Mouse (Mus musculus): ENCODE measurements around the gene Chn2. TPM values are rescaled to one million over a fixed set of nuclear protein-coding genes. Genes with fewer than 3 reads are reported as not detected.
"Not testable (repeated sequence)": the region's sequence is repeated elsewhere in the genome, so short reads cannot be mapped to it uniquely, and the experiment has no call there.

Gene Chn2
- total and polyA plus RNA-seq, 3 experiments, result not detected

DNA sequence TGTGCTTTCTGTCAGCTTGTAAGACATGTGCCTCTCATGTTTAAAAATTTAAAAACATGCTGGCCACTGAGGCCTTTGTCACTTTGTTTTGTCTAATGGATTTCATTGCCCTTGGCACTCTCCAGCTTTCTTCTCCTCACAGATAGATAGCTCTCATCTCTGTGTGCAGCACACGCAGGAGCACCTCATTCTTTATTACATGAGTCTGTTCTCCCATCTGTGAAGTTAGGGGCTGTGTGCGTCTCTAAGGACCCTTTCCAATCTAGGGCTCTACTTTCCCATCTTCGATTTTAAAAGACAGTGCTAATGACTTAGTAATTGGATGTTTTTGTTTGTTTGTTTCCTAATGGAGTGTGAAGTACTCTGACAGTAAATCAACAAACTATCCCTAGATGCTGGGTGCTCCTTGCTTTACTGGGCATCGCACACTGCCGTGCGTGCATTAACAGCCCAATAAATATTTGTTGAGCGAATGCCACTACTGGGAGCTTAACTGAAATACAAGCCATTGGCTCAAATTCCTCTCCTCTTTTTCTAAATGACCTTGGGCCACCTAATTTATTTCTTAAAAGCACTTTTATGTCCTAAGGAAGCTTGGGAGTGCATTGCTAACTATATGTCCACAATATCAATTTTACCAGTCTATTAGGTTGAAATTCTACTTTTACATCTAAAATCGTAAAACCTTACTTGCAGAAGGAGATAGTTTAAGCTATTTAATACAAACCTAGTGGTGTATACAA lies 136.3 kb downstream of the Chn2 start:
- H3K36me3 ChIP-seq (ENCODE audit: control insufficient read depth in 1 of 2, insufficient read depth in 2 of 2, low read length in 2 of 2), result no peaks in the 10 kb centered on the region
- no peaks in the 10 kb centered on the region for H3K9me3 ChIP-seq (replicated peaks; ENCODE audit: insufficient read depth, low read length)
- H3K4me3 ChIP-seq (ENCODE audit: control insufficient read depth in 1 of 2, insufficient read depth in 1 of 2, low read depth in 2 of 2, low read length in 2 of 2), result no peak overlapping the region
- no peaks in the 10 kb centered on the region for H3K27me3 ChIP-seq (ENCODE audit: control insufficient read depth in 1 of 2, insufficient read depth in 2 of 2, low read length in 2 of 2)
- H3K4me1 ChIP-seq (ENCODE audit: control insufficient read depth in 1 of 2, insufficient read depth in 2 of 2, low read length in 2 of 2), result no peaks in the 10 kb centered on the region
- no peak for TF ChIP-seq TBP (IDR thresholded peaks at IDR 0.05; ENCODE audit: low read depth, low read length)
- TF ChIP-seq ZNF384 (IDR thresholded peaks at IDR 0.05; ENCODE audit: low read depth, low read length), result no peak
- H3K79me2 ChIP-seq (ENCODE audit: control insufficient read depth, insufficient read depth, low read length, poor library complexity), result no peaks in the 10 kb centered on the region
- H3K27ac ChIP-seq (ENCODE audit: control insufficient read depth, low read depth, low read length), result no peak overlapping the region
- no peak overlapping the region for H3K9ac ChIP-seq (ENCODE audit: control insufficient read depth, low read depth, low read length, poor library complexity, severe bottlenecking)
- no peak for DNase-seq (ENCODE audit: low read depth, low spot score)

GRCm38 (mm10) chr6:54177081-54177480 lies 137.7 kb downstream of the Chn2 start:
- not testable (repeated sequence) for H3K9me3 ChIP-seq (replicated peaks; ENCODE audit: insufficient read depth, low read length); H3K27me3 ChIP-seq (ENCODE audit: control insufficient read depth in 1 of 2, insufficient read depth in 2 of 2, low read length in 2 of 2); H3K79me2 ChIP-seq (ENCODE audit: control insufficient read depth, insufficient read depth, low read length, poor library complexity); H3K27ac ChIP-seq (ENCODE audit: control insufficient read depth, low read depth, low read length); DNase-seq (ENCODE audit: low read depth, low spot score); H3K4me1 ChIP-seq (ENCODE audit: control insufficient read depth in 1 of 2, insufficient read depth in 2 of 2, low read length in 2 of 2); H3K36me3 ChIP-seq (ENCODE audit: control insufficient read depth in 1 of 2, insufficient read depth in 2 of 2, low read length in 2 of 2); H3K9ac ChIP-seq (ENCODE audit: control insufficient read depth, low read depth, low read length, poor library complexity, severe bottlenecking); H3K4me3 ChIP-seq (ENCODE audit: control insufficient read depth in 1 of 2, insufficient read depth in 1 of 2, low read depth in 2 of 2, low read length in 2 of 2)

DNA sequence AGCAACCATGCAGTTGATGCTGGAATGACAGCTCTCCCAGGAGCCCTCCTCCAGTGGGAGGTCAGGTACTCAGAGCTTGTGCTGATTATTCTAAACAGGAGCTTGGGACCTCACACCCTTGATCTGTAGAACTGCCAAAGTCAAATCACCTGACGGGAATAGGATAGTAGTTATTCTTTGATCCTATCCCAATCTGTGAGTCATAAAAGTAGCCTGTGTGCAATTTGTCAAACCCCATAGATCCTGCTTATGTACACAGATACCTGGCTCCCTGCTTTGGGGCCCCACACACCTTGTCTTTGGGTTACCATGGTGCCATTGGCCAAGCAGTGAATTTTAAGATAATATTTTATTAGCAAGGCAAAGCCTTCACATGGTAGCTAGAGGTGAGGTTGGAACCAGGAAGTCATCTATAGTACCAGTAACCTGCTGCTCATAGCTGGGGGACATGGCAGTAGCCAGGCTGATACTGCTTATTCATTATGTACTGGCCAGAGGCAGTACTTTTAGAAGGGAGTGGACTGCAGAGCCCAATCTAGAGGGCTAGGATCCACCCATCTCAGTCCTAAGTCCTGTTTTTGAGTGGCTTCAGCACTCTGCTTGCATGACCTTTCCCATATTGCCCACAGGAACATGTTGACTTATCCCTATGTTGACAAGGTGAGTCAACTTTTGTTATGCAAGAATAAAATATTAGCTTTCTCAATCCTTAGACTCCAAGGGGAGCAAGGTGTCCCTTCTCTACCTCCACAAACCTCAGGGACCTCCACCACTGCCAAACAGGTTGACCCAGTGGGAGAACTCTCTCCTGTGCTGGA lies 139.9 kb downstream of the Chn2 start:
- H3K4me1 ChIP-seq (ENCODE audit: control insufficient read depth in 1 of 2, insufficient read depth in 2 of 2, low read length in 2 of 2), result no peaks in the 10 kb centered on the region
- H3K27me3 ChIP-seq (ENCODE audit: control insufficient read depth in 1 of 2, insufficient read depth in 2 of 2, low read length in 2 of 2), result no peaks in the 10 kb centered on the region
- no peaks in the 10 kb centered on the region for H3K79me2 ChIP-seq (ENCODE audit: control insufficient read depth, insufficient read depth, low read length, poor library complexity)
- H3K9me3 ChIP-seq (replicated peaks; ENCODE audit: insufficient read depth, low read length), result no peaks in the 10 kb centered on the region
- H3K9ac ChIP-seq (ENCODE audit: control insufficient read depth, low read depth, low read length, poor library complexity, severe bottlenecking), result no peak overlapping the region
- H3K36me3 ChIP-seq (ENCODE audit: control insufficient read depth in 1 of 2, insufficient read depth in 2 of 2, low read length in 2 of 2), result no peaks in the 10 kb centered on the region
- TF ChIP-seq MEF2A (IDR thresholded peaks at IDR 0.05; ENCODE audit: extremely low read depth, insufficient replicate concordance, low read depth, low read length, poor library complexity, severe bottlenecking), result no peak
- no peak for TF ChIP-seq ZKSCAN1 (IDR thresholded peaks at IDR 0.05; ENCODE audit: low read depth, low read length)
- TF ChIP-seq JUND (IDR thresholded peaks at IDR 0.05; ENCODE audit: low read depth, low read length), result no peak
- no peak for TF ChIP-seq EP300 (IDR thresholded peaks at IDR 0.05; ENCODE audit: low read depth in 1 of 2, low read length in 2 of 2)
- no peak for DNase-seq (ENCODE audit: low read depth, low spot score)
- H3K27ac ChIP-seq (ENCODE audit: control insufficient read depth, low read depth, low read length), result no peak overlapping the region
- no peak overlapping the region for H3K4me3 ChIP-seq (ENCODE audit: control insufficient read depth in 1 of 2, insufficient read depth in 1 of 2, low read depth in 2 of 2, low read length in 2 of 2)

DNA sequence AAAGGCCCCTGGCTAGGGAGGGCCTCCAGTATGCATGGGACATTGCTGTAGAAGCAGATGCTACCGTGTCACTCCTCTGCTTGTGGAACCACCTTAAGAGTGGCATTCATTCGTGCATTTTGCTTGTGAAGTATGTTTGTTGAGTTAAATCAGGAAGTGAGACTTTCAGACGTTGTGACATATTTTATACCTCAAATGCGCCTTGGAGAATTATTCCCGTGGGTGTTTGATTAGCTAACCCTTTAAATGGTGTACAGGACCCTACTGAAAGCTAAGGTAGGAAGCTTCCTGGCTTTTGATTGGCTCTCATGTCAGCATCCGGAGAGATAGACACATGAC lies 140.5 kb downstream of the Chn2 start:
- no peaks in the 10 kb centered on the region for H3K4me1 ChIP-seq (ENCODE audit: control insufficient read depth in 1 of 2, insufficient read depth in 2 of 2, low read length in 2 of 2)
- no peaks in the 10 kb centered on the region for H3K79me2 ChIP-seq (ENCODE audit: control insufficient read depth, insufficient read depth, low read length, poor library complexity)
- H3K27ac ChIP-seq (ENCODE audit: control insufficient read depth, low read depth, low read length), result no peak overlapping the region
- no peaks in the 10 kb centered on the region for H3K36me3 ChIP-seq (ENCODE audit: control insufficient read depth in 1 of 2, insufficient read depth in 2 of 2, low read length in 2 of 2)
- H3K9ac ChIP-seq (ENCODE audit: control insufficient read depth, low read depth, low read length, poor library complexity, severe bottlenecking), result no peak overlapping the region
- DNase-seq (ENCODE audit: low read depth, low spot score), result no peak
- no peak overlapping the region for H3K4me3 ChIP-seq (ENCODE audit: control insufficient read depth in 1 of 2, insufficient read depth in 1 of 2, low read depth in 2 of 2, low read length in 2 of 2)
- H3K27me3 ChIP-seq (ENCODE audit: control insufficient read depth in 1 of 2, insufficient read depth in 2 of 2, low read length in 2 of 2), result no peaks in the 10 kb centered on the region
- no peaks in the 10 kb centered on the region for H3K9me3 ChIP-seq (replicated peaks; ENCODE audit: insufficient read depth, low read length)
- TF ChIP-seq POLR2AphosphoS2 (IDR thresholded peaks at IDR 0.05; ENCODE audit: low read length) (no peak), GATA1 (IDR thresholded peaks at IDR 0.05; ENCODE audit: low read depth, low read length) (no peak), EP300 (IDR thresholded peaks at IDR 0.05; ENCODE audit: low read depth in 1 of 2, low read length in 2 of 2) (no peak), SIN3A (IDR thresholded peaks at IDR 0.05; ENCODE audit: low read length) (no peak), ZMIZ1 (IDR thresholded peaks at IDR 0.05; ENCODE audit: low read depth, low read length) (no peak), CHD2 (IDR thresholded peaks at IDR 0.05; ENCODE audit: low read length) (no peak), RCOR1 (IDR thresholded peaks at IDR 0.05; ENCODE audit: low read depth, low read length) (no peak), USF2 (IDR thresholded peaks at IDR 0.05; ENCODE audit: borderline replicate concordance in 1 of 2, insufficient read depth in 1 of 2, low read depth in 1 of 2, low read length in 2 of 2) (no peak), UBTF (IDR thresholded peaks at IDR 0.05; ENCODE audit: borderline replicate concordance, insufficient read depth, low read depth, low read length) (no peak), BHLHE40 (IDR thresholded peaks at IDR 0.05; ENCODE audit: borderline replicate concordance, low read depth, low read length) (no peak), RAD21 (IDR thresholded peaks at IDR 0.05; ENCODE audit: low read depth, low read length) (no peak), JUND (IDR thresholded peaks at IDR 0.05; ENCODE audit: low read depth, low read length) (no peak), SMC3 (IDR thresholded peaks at IDR 0.05; ENCODE audit: low read depth, low read length) (no peak), TAL1 (IDR thresholded peaks at IDR 0.05; ENCODE audit: low read length) (no peak)
